Mouse (Mus musculus) heart, embryonic 11.5 days (tissue): ENCODE measurements around the gene Usp5. TPM values are rescaled to one million over a fixed set of nuclear protein-coding genes. Genes with fewer than 3 reads are reported as not detected.
"Not testable (repeated sequence)": the region's sequence is repeated elsewhere in the genome, so short reads cannot be mapped to it uniquely, and the experiment has no call there.

Source experiments
- ATAC-seq: fragments of 200-750 bp; cut with Nextera tagmentation; replicated peaks from 2 replicates; pipeline ENCODE4 v1.8.0; 2017; ENCODE audit warnings: moderate library complexity; ENCODE audit not compliant: insufficient number of reproducible peaks, low FRiP score, low TSS enrichment
- H3K27ac ChIP-seq: fragments of 300-500 bp; sonication (generic); 2 replicates; pipeline ENCODE4 v1.5.1; 2014; ENCODE audit warnings: mild to moderate bottlenecking, low read depth, low read length
- H3K27me3 ChIP-seq: fragments of 300-500 bp; sonication (generic); 2 replicates; pipeline ENCODE4 v1.6.1; 2014; ENCODE audit warnings: mild to moderate bottlenecking, low read length, mixed read lengths; ENCODE audit not compliant: control insufficient read depth, insufficient read depth
- H3K36me3 ChIP-seq: fragments of 300-500 bp; sonication (generic); 2 replicates; pipeline ENCODE4 v1.6.1; 2014; ENCODE audit warnings: mild to moderate bottlenecking, low read length, moderate library complexity, mixed read lengths; ENCODE audit not compliant: control insufficient read depth, insufficient read depth
- H3K4me1 ChIP-seq: fragments of 300-500 bp; sonication (generic); 2 replicates; pipeline ENCODE4 v1.6.1; 2014; ENCODE audit warnings: low read length; ENCODE audit not compliant: control insufficient read depth, insufficient read depth
- H3K4me2 ChIP-seq: fragments of 300-500 bp; sonication (generic); 2 replicates; pipeline ENCODE4 v1.6.1; 2014; ENCODE audit warnings: mild to moderate bottlenecking, moderate library complexity
- H3K4me3 ChIP-seq: fragments of 300-500 bp; sonication (generic); 2 replicates; pipeline ENCODE4 v1.5.1; 2014; ENCODE audit warnings: low read depth, low read length
- H3K9ac ChIP-seq: fragments of 300-500 bp; sonication (generic); 2 replicates; pipeline ENCODE4 v1.6.1; 2014; ENCODE audit warnings: mild to moderate bottlenecking, low read depth, low read length, moderate library complexity
- H3K9me3 ChIP-seq: fragments of 300-500 bp; sonication (generic); replicated peaks from 2 replicates; pipeline ENCODE4 v1.6.1; 2016; ENCODE audit warnings: low read length; ENCODE audit not compliant: control insufficient read depth
- WGBS: fragments of 180-500 bp; shearing (Covaris S2); extraction: QIAGEN DNeasy Blood & Tissue Kit; methylation state at CpG from one replicate; pipeline ENCODE4 v1.1.7; 2014; ENCODE audit not compliant: insufficient replicate concordance; 5-methylcytosine and 5-hydroxymethylcytosine counted together
- polyA plus RNA-seq: library from polyadenylated mRNA; unstranded; fragments of >200 nt; fragmentation: Nextera tagmentation; extraction: Ambion mirVana; gene quantifications from 2 replicates; pipeline ENCODE4 v1.2.1, GENCODE M21; 2014

The Usp5 gene
- polyA plus RNA-seq, 1 experiment from 2014 or later, result 87.3 TPM

DNA sequence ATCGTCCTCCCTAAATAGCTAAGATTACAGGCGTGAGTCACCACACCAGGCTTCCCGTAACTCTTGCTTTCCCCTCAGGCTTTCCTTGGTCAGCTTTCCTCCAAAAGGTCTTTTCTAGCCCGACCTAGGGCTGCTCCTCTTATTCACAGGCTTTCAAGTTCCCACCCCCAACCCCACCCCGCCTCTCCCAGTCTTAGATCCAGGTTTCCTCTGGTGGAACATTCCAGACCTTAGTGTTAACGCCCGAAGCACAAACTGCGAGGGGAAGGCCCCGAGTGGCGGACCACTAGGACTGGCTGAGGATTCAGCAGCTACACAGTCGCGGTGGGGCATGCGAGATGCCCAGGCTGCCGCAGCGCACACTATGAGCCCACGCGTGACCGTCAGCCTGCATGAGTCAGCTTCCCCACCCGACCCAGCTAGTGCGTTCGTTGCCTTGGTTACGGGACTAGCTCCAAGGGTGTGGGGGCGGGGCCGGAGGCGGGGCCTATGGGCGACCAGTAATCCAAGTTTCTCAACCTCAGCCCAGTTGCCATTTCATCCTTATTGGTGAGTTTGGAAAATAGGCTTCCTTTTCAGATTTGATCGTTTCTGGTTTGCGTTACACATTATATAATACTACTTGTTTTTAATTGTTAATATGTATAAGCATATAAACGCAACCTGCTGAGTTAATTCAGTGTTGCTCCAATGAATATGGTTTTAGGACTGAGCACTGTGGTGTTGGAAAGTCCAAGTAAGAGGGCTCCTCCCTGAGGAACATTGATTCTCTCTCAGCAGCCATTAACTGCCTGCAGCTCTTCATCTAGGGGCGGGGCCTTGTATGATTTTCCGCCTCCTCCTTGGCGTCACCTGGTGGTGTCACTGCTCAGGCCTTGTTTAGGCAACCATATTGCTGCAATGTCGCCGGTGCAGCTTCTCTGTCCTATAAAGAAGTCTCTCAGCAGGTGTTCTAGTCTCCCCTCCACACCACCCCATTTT, 23.7 kb downstream of the Usp5 start:
- ATAC-seq, result peak; percentile 78
- H3K27ac ChIP-seq, result peak overlapping the region; percentile 94
- H3K9ac ChIP-seq, result peak overlapping the region; percentile 74
- 1% methylated on average over 34 of the region's 34 CpGs for WGBS
- H3K9me3 ChIP-seq, result no peaks in the 10 kb centered on the region
- H3K27me3 ChIP-seq, result no peaks in the 10 kb centered on the region
- peak overlapping the region; percentile 85 for H3K4me2 ChIP-seq
- H3K4me1 ChIP-seq, result peaks cover 29% of the 10 kb centered on the region
- H3K4me3 ChIP-seq, result peak overlapping the region; percentile 56
- peaks cover 6% of the 10 kb centered on the region for H3K36me3 ChIP-seq

DNA sequence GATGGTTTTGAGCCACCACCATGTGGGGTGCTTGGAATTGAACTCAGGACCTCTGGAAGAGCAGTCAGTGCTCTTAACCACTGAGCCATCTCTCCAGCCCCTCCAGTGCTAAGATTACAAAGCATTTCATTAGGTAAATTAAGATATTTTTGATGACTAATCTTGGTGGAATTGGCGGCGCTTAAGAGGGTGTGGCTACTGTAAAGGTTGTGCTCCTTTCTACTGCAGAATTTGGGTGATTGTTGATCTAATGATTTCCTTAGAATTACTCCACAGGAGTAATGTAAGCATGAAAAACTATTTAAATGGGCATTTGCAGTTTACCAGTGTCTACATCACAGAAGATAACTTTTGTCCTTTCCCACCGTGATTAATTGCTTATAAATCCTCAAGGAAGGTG, 24.9 kb downstream of the Usp5 start:
- H3K27me3 ChIP-seq, result no peaks in the 10 kb centered on the region
- no peak overlapping the region for H3K4me3 ChIP-seq
- H3K4me2 ChIP-seq, result no peak overlapping the region
- no peak overlapping the region for H3K9ac ChIP-seq
- no peak for ATAC-seq
- no peaks in the 10 kb centered on the region for H3K9me3 ChIP-seq
- H3K27ac ChIP-seq, result no peak overlapping the region
- peaks cover 20% of the 10 kb centered on the region for H3K4me1 ChIP-seq
- H3K36me3 ChIP-seq, result no peaks in the 10 kb centered on the region
- WGBS, result 81% methylated on average over 3 of the region's 3 CpGs

DNA sequence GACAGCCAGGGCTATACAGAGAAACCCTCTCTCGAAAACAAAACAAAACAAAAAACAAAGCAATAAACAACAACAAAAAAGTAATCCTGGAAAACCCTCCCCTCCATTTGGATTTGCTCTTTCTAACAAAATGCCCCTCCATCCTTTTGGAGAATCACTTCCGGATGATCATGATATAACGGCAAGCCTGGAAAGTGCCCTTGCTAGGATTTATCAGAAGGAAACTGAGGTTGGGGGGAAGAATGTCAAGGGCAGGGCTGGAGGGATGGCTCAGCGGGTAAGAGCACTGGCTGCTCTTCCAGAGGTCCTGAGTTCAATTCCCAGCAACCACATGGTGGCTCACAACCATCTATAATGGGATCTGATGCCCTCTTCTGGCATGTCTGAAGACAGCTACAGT, 25.6 kb downstream of the Usp5 start:
- ATAC-seq, H3K4me3 ChIP-seq, H3K27me3 ChIP-seq, H3K27ac ChIP-seq, H3K9me3 ChIP-seq, H3K4me2 ChIP-seq, H3K36me3 ChIP-seq, H3K9ac ChIP-seq: not testable (repeated sequence)
- H3K4me1 ChIP-seq, result peaks cover 20% of the 10 kb centered on the region
- WGBS, result 93% methylated on average over 4 of the region's 4 CpGs

DNA sequence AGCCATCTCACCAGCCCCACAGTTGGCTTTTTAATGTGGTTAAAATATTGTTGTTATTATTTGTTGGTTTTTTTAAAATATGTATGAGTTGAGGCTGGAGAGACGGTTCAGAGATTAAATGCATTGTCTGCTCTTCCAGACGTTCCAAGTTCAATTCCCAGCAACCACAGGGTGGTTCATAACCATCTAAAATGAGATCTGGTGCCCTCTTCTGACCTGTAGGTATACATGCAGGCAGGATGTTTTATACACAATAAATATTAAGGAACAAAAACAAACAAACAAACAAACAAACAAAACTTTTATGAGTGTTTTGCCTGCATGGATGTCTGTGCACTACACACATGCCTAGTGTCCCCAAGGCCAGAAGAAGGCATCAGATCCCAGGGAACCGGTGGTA, 26.2 kb downstream of the Usp5 start:
- no peaks in the 10 kb centered on the region for H3K36me3 ChIP-seq
- H3K9me3 ChIP-seq, result no peaks in the 10 kb centered on the region
- H3K27me3 ChIP-seq, result no peaks in the 10 kb centered on the region
- no peak overlapping the region for H3K4me3 ChIP-seq
- peaks cover 16% of the 10 kb centered on the region for H3K4me1 ChIP-seq
- no peak overlapping the region for H3K27ac ChIP-seq
- no peak for ATAC-seq
- H3K4me2 ChIP-seq, result no peak overlapping the region
- H3K9ac ChIP-seq, result no peak overlapping the region
- WGBS, result 68% methylated on average over 3 of the region's 3 CpGs

DNA sequence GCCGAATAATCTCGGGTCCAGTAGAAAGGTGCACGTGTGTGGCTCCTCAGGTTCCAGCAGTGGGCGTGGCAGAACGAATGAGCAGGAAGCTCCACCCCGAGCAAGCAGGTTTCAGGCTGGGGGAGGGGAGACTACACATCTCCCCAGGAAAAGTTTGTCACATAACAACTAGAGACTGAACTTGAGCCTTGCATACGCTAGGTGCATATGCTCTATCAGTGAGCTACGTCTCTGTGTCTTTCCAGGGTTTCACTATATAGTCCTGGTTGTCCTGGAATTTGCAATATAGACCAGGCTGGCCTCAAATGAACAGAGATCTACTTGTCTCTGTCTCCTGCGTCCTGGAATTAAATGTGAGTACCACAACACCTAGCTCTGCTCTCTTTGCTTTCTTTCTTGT, 26.9 kb downstream of the Usp5 start:
- Histone ChIP-seq H3K27ac (0 out of 2 replicates have a peak overlapping the region, but pooled peaks have one; percentile 29), H3K4me3 (peak overlapping the region; percentile 23; the same call in 1 of the 2 replicates), H3K4me2 (peak overlapping the region; percentile 54), H3K4me1 (peaks cover 14% of the 10 kb centered on the region; the same call in 1 of the 2 replicates)
- 12% methylated on average over 5 of the region's 9 CpGs for WGBS
- not testable (repeated sequence) for ATAC-seq, H3K36me3 ChIP-seq, H3K9me3 ChIP-seq, H3K27me3 ChIP-seq, H3K9ac ChIP-seq

DNA sequence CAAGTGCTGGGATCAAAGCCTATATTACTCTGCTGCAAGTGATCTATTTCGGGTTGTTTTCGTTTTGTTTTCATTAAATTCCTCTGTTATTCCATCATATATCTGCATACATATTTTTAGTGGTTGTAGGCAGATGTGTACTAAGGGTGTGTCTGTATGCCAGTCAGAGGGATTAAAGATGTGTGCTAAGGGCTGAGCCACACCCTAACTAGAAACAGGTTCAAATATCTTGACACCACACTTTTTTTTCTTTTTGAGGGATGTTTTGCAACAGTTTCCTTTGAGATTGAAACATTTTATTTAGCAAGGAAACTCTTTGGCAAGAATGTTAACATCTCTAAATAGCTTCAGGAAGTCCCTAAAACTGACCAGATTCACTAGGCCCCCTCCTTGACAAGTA, 33.1 kb downstream of the Usp5 start:
- no peaks in the 10 kb centered on the region for H3K27me3 ChIP-seq
- 80% methylated on average over 2 of the region's 2 CpGs for WGBS
- no peak for ATAC-seq
- H3K27ac ChIP-seq, result no peak overlapping the region
- H3K9ac ChIP-seq, result no peak overlapping the region
- no peak overlapping the region for H3K4me2 ChIP-seq
- H3K36me3 ChIP-seq, result no peaks in the 10 kb centered on the region
- H3K4me1 ChIP-seq, result no peaks in the 10 kb centered on the region
- no peaks in the 10 kb centered on the region for H3K9me3 ChIP-seq
- H3K4me3 ChIP-seq, result no peak overlapping the region

DNA sequence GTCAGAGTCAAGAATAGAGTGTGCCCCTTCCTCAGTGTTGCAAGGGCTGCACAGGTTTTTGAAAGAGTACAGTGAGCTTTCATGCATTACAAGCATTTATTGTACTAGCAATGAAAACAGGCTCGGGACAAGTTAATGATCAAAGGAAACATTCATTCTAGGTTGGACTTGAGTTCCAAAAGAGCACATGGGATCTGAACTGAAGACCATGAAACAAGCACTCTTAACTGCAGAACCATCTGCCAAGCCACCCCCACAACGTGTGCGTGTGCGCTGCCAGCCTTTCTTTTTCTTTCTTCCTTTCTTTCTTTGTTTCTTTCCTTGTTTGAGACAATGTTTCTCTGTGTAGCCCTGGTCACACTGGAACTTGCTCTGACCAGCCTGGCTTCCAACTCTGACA, 33.5 kb downstream of the Usp5 start:
- H3K4me1 ChIP-seq, result no peaks in the 10 kb centered on the region

DNA sequence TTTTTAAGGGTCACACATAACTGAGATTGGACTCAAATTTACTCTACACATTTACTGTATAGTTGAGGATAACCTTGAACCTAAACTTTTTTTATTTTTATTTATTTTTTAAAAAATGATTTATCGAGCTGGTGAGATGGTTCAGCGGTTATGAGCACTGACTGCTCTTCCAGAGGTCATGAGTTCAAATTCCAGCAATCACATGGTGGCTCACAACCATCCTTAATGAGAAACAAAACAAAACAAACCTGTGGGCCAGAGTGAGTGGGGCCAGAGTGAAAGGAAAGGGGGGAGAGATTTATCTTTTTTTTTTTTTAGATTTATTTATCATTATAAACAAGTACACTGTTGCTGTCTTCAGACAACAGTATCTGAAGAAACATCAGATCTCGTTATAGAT, 37.4 kb downstream of the Usp5 start:
- ATAC-seq, result no peak
- Histone ChIP-seq H3K4me3 (no peak overlapping the region), H3K4me2 (no peak overlapping the region), H3K27ac (no peak overlapping the region), H3K9ac (no peak overlapping the region), H3K4me1 (no peaks in the 10 kb centered on the region), H3K36me3 (no peaks in the 10 kb centered on the region), H3K9me3 (no peaks in the 10 kb centered on the region), H3K27me3 (no peaks in the 10 kb centered on the region)
- 91% methylated on average over 3 of the region's 3 CpGs for WGBS

More for the DNA sequence above, 33.5 kb downstream of the Usp5 start:
- 86% methylated on average over 4 of the region's 4 CpGs for WGBS
- Histone ChIP-seq H3K4me3 (no peak overlapping the region), H3K27me3 (no peaks in the 10 kb centered on the region), H3K36me3 (no peaks in the 10 kb centered on the region), H3K4me2 (no peak overlapping the region), H3K9ac (no peak overlapping the region), H3K27ac (no peak overlapping the region), H3K9me3 (no peaks in the 10 kb centered on the region)
- no peak for ATAC-seq

DNA sequence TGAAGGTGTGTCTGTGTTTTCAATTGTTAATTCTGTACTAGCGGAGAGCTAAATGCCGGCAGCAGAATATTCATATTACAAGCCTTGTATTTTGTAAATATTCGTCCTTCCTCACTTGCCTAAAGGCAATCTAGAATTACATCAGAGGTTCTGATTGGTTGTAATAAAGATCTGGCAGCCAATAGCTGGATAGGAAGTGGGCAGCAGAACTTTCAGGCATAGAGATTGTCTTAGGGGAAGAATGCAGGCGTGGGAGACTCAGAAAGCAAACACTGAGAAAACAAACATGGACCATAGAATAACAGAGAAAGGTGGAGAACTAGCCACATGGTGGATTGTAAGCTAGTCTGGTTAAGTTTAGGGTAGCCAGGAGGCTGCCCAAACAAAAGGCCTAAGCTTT, 39.2 kb downstream of the Usp5 start:
- H3K4me1 ChIP-seq, result no peaks in the 10 kb centered on the region
- 60% methylated on average over 4 of the region's 4 CpGs for WGBS
- H3K9me3 ChIP-seq, result no peaks in the 10 kb centered on the region
- no peaks in the 10 kb centered on the region for H3K27me3 ChIP-seq
- no peak overlapping the region for H3K4me3 ChIP-seq
- no peak overlapping the region for H3K4me2 ChIP-seq
- no peak for ATAC-seq
- H3K36me3 ChIP-seq, result no peaks in the 10 kb centered on the region
- H3K9ac ChIP-seq, result no peak overlapping the region
- H3K27ac ChIP-seq, result no peak overlapping the region
